Mouse (Mus musculus) olfactory bulb, adult 2 months (tissue): ENCODE measurements around the gene Car2.

Experiments used
- CTCF ChIP-seq: fragments of 200-500 bp; IDR thresholded peaks from 2 replicates; pipeline ENCODE4 v1.5.1; 2012; ENCODE audit warnings: low read depth, mild to moderate bottlenecking, low read length, moderate library complexity; ENCODE audit not compliant: insufficient read depth
- POLR2A ChIP-seq: fragments of 200-500 bp; IDR thresholded peaks from 2 replicates; pipeline ENCODE4 v1.6.1; 2012; ENCODE audit warnings: mild to moderate bottlenecking, low read depth, low read length, moderate library complexity; ENCODE audit not compliant: insufficient read depth

GRCm38 (mm10) chr3:14865941-14866340 lies 20.1 kb upstream of the Car2 start:
- TF ChIP-seq CTCF (no peak), POLR2A (no peak)
